Mouse (Mus musculus) megakaryocyte progenitor cell, adult 5-6 weeks (primary cell): ENCODE results near the gene Bach1. TPM values are rescaled to one million over a fixed set of nuclear protein-coding genes. Genes with fewer than 3 reads are reported as not detected.

Source experiments
- total RNA-seq, 2 experiments: library from RNA; stranded (forward) in 1 of 2; stranded (reverse) in 1 of 2; fragments of 157-497, 149-512 nt in 1 of 2; fragments of 200-1000 nt in 1 of 2; gene quantifications; 2 replicates each; pipeline versions ENCODE4 v1.2.3 to v1.2.4; 2015 to 2017

The Bach1 gene
- total RNA-seq, 2 experiments from 2014 or later, result 15.9 to 27.2 TPM

Other genes starting within 250 kb of the Bach1 start
- 86.5 and 92.9 TPM in 2 replicates for gene Usp16, start 244.2 kb upstream of the Bach1 start, total RNA-seq (2015)
- gene Usp16, start 244.2 kb upstream of the Bach1 start, total RNA-seq (2017), result 96.9 and 121 TPM in 2 replicates
- 335 and 348 TPM in 2 replicates for gene Cct8, start 203.1 kb upstream of the Bach1 start, total RNA-seq (2015)
- gene Cct8, start 203.1 kb upstream of the Bach1 start, total RNA-seq (2017), result 660 and 918 TPM in 2 replicates
- not detected in 2 replicates for gene Map3k7cl, start 145.6 kb upstream of the Bach1 start, total RNA-seq (2015)
- gene Map3k7cl, start 145.6 kb upstream of the Bach1 start, total RNA-seq (2017), result not detected in 2 replicates